Mouse (Mus musculus) retina, postnatal 1 day (tissue): ENCODE measurements around the gene Gstp2.

ENCODE experiments used
- DNase-seq: peaks from one replicate; pipeline ENCODE4 v3.0.0-alpha.2; 2012

Gene Gstp2

DNA sequence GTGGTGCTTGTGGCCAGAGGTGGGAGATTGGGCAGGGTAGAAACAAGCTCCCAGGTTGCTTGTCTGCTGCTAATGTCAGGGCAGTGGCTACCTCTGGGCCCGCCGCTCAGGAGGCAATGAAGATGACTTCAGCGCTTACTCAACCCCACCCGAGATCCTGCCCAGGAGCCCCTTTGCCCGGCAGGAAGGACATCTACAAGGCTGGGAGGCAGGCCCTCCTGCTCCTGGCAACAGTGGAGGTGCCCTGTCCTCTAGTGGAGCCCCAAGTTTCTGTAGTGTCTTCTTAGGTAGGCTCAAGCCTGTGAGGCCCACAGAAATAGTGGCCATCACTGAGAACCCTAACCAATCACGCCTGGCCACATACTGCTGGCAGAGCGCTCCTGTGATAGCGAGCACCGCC is 40.7 kb downstream of the Gstp2 start:
- no peak for DNase-seq

DNA sequence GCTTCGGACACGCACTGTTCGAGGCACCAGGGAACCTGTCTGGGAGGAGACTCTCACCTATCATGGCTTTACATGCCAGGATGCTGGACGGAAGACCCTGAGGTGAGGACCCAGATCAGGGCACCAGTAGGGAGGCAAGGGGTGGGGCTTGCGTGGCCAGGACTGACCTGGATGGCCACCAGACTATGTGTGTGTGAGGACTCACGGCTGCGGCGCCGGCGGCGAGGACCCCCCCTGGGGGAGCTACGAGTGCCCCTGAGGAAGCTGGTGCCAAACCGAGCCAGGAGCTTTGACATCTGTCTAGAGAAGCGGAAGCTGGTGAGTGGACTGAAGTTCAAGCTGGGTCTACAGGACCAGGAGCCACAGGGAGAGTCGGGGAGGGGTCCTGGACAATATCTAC is 41.5 kb downstream of the Gstp2 start:
- DNase-seq = no peak

DNA sequence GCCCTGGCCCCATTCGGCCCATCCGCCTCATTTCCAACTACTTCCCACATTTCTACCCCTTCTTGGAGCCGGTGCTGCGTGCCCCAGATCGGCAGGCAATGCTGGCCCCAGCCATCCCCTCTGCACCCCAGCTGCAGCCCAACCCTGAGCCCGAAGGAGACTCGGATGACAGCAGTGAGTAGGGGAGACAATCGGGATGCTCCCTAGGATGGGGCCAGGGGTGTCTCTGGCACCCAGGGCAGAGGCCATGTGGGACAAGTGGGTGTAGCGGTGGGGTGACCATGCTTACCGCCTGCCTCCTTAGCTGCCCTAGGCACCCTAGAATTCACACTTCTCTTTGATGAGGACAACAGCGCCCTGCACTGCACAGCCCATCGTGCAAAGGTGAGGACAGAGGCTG is 42.2 kb downstream of the Gstp2 start:
- DNase-seq = no peak

DNA sequence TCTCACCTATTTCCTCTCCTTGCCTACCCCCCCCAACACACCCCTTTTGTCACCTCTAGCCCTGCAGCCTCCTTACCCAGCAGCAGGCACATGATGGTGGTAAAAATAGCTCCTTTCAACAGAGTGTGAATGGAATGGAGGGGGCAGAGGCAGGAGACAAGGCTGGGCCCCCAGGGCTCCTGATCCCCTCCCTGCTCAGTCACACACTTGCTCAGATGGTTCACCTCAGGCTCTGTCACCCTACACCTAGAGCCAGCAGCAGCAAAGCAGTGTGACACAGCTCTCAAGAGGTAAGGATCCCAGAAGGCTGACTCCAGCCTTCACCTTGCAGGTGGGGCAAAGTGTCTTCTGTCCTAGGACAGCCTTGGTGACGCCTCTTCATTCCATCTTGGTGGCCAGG is 42.7 kb downstream of the Gstp2 start, which contains the start of gene Doc2g:
TSS of gene Doc2g (plus strand) at position 202 of the 400 bp plus-strand sequence.
- no peak for DNase-seq

DNA sequence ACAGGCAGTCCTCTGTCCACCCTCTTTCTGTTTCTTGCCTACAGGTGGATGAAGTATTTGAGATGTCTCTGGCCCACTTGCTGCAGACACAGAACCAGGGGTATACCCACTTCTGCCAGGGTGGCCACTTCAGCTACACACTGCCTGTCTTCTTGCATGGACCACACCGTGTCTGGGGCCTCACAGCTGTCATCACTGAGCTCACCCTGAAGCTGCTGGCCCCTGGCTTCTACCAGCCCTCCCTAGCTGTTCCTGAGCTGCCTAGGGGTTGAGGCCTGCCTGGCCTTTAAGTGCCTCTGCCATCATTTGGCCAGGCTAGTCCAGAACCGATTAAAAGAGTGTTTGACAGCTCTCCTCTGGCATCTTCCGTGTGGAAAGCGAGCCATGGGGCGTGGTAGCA is 44.1 kb downstream of the Gstp2 start:
- no peak for DNase-seq

DNA sequence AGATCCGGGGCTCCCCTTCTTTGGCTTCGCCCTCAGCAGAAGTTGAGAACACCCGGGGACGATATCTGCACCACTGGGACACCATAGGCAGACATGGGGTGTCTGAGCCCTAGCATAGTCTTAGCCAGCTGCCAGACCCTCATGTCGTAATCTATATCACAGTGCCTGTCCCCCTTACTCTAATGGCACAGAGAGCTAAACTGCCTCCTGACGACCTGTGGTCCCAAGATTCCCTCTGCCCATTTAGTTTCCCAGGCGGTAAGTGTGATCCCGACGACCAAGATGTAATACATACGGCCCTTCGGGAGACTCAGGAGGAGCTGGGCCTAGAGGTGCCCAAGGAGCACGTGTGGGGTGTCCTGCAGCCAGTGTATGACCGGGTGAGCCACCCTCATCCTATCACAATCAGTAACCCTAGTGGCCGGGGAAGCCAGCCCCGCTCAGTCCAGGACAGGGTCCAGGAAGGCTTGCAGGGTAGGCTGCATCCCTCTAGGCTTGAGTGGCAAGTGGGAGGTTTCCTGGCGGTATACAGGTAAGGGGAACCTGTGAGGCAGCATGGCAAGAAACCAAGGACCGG is 44.8 kb downstream of the Gstp2 start:
- DNase-seq = no peak

DNA sequence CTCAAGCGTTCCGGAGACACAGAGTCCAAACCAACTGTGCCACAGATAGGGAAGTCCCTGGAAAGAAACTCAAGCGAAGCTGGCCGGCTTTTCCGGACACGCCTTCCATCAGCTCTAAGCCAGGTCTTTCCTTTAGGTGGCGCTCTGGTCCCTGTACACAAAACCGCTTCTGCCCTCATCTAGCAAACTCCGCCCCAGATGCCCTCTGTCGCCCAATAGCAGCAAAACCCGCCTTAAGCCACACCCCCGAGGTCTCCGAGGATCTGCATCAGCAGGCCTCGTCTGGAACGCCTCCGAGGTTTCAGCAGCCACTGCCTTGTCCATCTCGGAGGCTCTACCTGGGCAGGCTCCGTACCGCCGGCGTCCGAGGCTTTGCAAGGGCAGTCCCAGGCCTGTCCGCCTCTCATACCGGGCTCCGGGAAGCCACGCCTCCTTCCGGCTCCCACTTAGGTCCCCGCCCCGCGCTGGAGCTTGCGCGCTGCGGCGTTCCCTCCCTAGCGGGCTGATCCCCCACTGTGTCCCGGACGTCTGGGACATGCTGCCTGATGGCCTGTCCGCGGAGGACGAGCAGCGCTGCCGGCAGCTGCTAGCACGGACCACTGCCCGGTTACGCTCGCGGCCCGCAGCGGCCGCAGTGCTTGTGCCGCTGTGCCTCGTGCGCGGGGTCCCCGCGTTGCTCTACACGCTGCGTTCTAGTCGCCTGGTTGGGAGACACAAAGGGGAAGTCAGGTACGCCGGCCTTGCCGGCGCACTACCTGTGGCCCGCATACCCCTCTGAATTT is 45.5 kb downstream of the Gstp2 start, which contains the start of the genes Nudt8 and Gm49405:
TSS of gene Nudt8 (plus strand) at position 462 of the 782 bp plus-strand sequence.
TSS of gene Gm49405 (plus strand) at position 508 of the 782 bp plus-strand sequence.
- peak; percentile 98 for DNase-seq

DNA sequence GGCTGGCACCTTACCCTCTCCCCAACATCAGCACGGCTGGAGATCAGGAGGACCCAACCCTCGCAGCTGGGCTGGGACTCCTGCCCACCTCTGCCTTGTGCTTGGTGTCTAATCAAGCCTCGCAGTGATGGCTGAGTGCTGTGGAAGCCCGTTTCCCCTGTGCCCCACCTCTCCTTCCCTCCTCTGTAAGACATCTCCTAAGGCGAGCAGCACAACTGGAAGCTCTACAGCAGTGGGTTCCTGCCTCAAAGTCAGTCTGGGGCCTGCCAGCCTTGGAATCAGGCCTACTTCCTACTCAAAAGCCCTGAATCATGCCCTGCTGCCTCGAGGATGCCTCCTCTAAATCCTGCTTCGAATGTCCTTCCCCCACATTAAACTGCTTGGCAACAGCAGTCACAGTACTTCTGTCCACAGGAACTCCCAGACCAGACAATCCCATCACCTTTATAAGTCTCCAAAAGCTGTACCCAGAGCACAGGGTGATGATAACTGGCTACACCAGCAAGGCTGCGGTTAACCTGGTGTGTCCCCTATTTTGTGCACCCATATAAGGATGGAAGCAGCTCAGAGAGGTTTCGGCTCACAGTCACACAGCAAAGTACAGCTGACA is 46.6 kb downstream of the Gstp2 start:
- DNase-seq = no peak

DNA sequence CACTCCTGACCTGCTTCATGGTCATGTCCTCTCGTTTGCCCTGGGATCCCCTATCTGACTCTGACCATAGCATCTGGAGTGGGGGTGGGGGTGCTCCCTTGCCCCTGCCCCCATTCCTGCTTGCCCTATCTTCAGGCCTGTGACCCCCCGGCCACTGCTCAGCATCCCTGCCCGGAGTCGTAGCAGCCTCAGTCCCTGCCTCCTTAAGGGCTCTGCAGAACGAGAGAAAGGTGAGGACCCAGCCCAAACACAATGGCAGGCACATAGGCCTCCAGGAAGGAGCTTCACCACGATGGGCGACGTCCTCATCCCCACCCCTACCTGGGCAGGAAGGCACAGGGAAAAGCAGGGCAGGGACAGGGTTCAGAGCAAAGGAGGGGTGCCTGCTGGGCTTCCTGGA is 47.5 kb downstream of the Gstp2 start:
- no peak for DNase-seq

DNA sequence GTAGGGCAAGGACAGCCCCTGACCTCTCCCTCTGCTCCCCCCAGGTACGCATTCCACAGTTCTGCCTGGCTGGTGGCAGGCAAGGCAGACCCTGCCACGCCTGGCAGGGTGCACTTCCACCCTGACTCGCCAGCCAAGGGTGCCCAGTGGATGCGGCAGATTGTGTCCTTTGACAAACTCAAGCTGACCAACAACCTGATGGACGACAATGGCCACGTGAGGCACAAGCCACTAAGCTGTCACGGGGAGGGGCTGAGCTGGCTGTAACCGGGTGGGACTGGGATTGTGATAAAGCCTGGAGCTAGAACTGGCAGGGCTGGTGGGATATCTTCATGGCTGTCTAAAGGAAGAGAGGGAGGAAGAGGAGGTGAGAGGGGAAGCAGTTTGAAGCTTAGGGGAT is 48.6 kb downstream of the Gstp2 start:
- peak; percentile 21 for DNase-seq

DNA sequence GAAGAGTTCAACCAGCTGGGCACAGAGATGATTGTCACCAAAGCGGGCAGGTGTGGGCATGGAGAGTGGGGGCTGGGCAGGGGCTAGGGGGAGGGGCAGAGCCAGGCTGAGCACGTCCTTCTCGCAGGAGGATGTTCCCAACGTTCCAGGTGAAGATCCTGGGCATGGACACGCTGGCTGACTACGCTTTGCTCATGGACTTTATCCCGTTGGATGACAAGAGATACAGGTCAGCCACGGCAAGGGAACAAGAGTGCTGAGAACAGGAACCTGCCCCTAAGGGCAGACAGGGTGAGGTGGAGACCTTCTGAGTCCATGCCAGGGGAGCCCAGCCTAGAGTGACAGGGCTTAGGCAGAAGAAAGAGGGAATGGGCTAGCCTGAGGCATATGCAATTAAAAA is 49.1 kb downstream of the Gstp2 start:
- DNase-seq = no peak

DNA sequence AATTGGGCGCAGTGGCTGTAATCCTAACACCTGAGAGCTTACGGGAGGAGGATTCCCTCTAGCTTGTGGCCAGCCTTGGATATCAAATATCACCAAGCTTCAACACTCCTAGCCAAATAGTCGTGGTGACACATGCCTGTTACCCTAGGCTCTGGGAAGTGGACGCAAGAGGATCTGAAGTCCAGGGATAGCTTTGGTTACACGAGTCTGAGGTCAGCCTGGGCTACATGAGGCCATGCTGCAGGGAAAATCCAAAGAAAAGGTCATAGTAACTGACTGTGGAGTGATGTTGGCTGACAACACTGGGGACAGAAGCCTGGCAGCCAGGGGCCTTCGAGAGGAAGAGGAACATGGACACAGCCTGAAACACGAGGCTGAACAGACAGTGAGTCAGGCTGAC is 49.7 kb downstream of the Gstp2 start:
- no peak for DNase-seq

DNA sequence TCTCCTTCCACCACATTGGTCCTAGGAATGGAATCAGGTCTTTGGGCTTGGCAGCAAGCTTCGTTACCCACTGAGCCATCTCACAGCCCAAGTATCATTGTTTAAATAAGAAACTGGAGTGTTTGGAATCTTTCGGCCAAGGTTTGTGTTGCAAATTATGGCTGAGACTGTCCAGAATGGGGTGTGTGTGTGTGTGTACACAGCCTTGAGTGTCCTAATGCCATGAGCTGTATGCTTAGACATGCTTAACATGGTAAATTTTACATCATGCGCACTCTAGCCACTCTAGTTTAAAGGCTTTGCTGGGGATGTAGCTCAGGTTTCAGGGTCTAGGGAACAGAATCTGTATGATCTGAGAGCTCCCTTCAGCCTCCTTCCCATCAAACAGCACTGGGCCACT is 50.3 kb downstream of the Gstp2 start:
- no peak for DNase-seq

DNA sequence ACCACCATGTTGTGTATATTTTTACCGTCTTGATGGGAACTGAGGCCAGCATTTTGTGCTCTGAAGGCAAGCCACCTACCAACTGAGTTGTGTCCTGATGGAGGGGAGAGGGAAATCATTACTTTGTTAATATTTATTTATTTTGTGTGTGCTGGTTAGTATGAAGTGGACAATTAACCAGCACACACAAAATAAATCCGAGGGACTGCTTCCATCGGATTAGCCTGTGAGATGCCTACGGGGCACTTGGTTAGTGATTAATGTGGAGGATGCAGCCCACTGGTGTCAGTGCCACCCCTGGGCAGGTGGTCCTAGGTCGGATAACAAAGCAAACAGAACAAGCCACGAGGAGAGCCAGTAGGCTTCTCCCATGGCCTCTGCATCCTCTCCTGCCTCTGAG is 50.9 kb downstream of the Gstp2 start:
- DNase-seq = no peak

DNA sequence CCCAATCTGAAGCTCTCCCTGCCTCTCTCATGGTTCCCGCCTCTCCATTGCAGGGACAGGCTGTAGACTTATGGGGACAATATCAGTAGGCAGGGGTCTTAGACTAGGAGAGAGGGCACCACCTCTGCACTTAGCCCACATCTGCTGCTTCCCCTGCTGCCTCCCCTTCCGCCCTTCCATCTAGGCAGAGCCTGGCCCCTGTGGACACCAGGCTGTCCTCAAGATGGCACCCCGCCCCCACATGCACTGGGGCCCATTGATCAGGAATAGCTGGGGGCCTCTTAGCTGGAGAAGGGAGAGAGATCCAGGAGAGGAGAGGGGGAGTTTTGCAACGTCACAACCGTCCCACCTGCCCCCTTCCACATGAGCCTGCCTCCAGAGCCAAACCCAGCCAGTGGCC is 53.4 kb downstream of the Gstp2 start, which contains the start of gene Tbx10:
TSS of gene Tbx10 (plus strand) at position 337 of the 400 bp plus-strand sequence.
- no peak for DNase-seq

DNA sequence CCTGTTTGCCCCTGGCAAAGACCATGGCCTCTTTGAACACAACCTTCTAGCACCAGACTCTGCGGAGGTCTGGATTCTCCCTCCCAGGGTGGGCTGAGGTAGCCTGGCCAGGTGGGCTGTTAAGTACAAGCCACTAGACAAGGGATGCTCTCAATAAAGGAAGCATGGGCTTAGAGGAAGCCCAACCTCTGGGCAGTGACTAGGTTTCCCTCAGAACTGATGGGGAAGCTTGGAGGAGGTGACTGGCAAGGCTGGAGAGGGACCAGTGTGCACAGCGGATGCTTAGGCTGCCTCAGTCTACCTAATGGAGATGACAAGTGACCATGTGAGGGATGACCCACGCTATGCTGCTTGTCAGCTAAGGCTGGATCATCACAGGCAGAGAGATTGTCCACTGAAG is 53.9 kb downstream of the Gstp2 start:
- DNase-seq = no peak

DNA sequence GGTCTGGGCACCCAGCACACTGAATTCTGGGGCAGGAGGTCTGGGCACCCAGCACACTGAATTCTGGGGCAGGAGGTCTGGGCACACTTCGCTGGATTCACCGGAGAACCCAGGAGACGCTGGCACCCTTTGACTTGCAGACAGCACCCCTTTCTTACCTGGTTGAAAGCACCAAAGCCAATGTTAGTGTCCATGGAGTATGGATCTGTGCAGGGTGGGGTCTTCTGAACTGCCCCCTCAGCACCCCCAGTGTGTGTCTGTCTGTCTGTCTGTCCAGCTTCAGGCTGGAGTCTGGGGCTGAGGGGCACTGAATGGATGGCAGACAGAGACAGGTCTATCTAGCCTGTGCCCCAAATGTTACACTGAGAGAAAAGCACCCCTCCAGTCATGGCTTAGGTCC is 54.3 kb downstream of the Gstp2 start:
- DNase-seq = no peak

DNA sequence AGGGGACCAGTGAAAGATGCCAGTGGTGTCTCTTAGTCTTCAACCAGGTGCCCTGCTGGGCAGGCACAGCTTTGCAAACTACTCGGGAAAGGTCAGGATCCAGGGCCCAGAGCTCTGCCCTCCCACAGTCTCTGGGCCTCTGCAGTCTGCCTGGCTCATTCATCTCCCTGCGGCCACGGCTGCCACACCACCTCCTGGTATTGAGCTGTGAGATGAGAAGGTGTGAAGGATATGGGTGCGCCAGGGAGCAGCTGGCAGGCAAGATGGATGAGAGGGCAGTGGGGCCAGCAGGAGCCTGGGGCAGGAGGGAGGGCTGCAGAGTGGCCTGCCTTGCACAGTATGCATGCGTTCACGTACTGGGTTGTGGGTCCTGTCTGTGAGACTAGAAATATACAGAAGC is 55.0 kb downstream of the Gstp2 start:
- peak; percentile 27 for DNase-seq
